Mouse (Mus musculus) C2C12 (cell line): Measurements from ENCODE around the gene Celf6. TPM values are rescaled to one million over a fixed set of nuclear protein-coding genes. Genes with fewer than 3 reads are reported as not detected.

Experiments used
- H3K27me3 ChIP-seq: one replicate; pipeline ENCODE4 v1.6.1; 2011; ENCODE audit not compliant: control insufficient read depth, insufficient read depth, insufficient read length
- H3K36me3 ChIP-seq: one replicate; pipeline ENCODE4 v1.6.1; 2011; ENCODE audit not compliant: control insufficient read depth, insufficient read depth
- H3K4me3 ChIP-seq: one replicate; pipeline ENCODE4 v1.5.1; 2011; ENCODE audit warnings: mild to moderate bottlenecking, control low read depth; ENCODE audit not compliant: poor library complexity, insufficient read depth, severe bottlenecking
- H3K79me2 ChIP-seq: one replicate; pipeline ENCODE4 v1.6.1; 2011; ENCODE audit not compliant: control insufficient read depth, insufficient read depth
- H3K79me3 ChIP-seq: one replicate; pipeline ENCODE4 v1.6.1; 2011; ENCODE audit warnings: low read depth, control low read depth
- H3ac ChIP-seq: one replicate; pipeline ENCODE3; 2011; ENCODE audit warnings: low read depth; ENCODE audit not compliant: control insufficient read depth, insufficient read length
- CEBPB ChIP-seq: IDR thresholded peaks from one replicate; pipeline ENCODE4 v1.6.1; 2011; ENCODE audit warnings: low read depth, mild to moderate bottlenecking, control low read depth, moderate library complexity
- CTCF ChIP-seq: IDR thresholded peaks from one replicate; pipeline ENCODE4 v1.5.1; 2011; ENCODE audit not compliant: control insufficient read depth, insufficient read depth, insufficient read length
- FOSL1 ChIP-seq: IDR thresholded peaks from one replicate; pipeline ENCODE4 v1.8.0; 2011; ENCODE audit warnings: mild to moderate bottlenecking, low read length; ENCODE audit not compliant: poor library complexity, insufficient read depth, severe bottlenecking
- MAX ChIP-seq: IDR thresholded peaks from one replicate; pipeline ENCODE4 v1.6.1; 2011; ENCODE audit warnings: mild to moderate bottlenecking, control low read depth
- MYOD1 ChIP-seq: IDR thresholded peaks from one replicate; pipeline ENCODE4 v1.6.1; 2011; ENCODE audit warnings: low read depth; ENCODE audit not compliant: control insufficient read depth, insufficient read length
- MYOG ChIP-seq: IDR thresholded peaks from one replicate; pipeline ENCODE4 v1.6.1; 2011; ENCODE audit not compliant: control insufficient read depth, insufficient read length; ENCODE audit errors: extremely low read depth
- USF1 ChIP-seq: IDR thresholded peaks from one replicate; pipeline ENCODE4 v1.6.1; 2011; ENCODE audit warnings: low read depth, mild to moderate bottlenecking, control low read depth, moderate library complexity
- polyA plus RNA-seq: library from polyadenylated mRNA; unstranded; fragments of >200 nt; fragmentation: generic; extraction: Trizol; gene quantifications from one replicate; pipeline ENCODE4 v1.2.1, GENCODE M21; 2012; ENCODE audit warnings: missing spikeins

Celf6 gene
- polyA plus RNA-seq, 1 experiment: 0.13 TPM

- Histone ChIP-seq H3K27me3 (peaks cover 6% of the 10 kb centered on the region), H3K79me3 (no peaks in the 10 kb centered on the region), H3ac (no peak overlapping the region), H3K36me3 (no peaks in the 10 kb centered on the region), H3K4me3 (no peak overlapping the region), H3K79me2 (no peaks in the 10 kb centered on the region)
- no peak for TF ChIP-seq MYOG
- TF ChIP-seq CTCF: no peak
- TF ChIP-seq CEBPB: no peak
- no peak for TF ChIP-seq MAX
- no peak for TF ChIP-seq USF1
- no peak for TF ChIP-seq FOSL1
- TF ChIP-seq MYOD1: no peak
These were observed 33.2 kb downstream of the Celf6 start for GRCm38 (mm10) chr9:59610950-59611349.

GRCm38 (mm10) chr9:59615797-59616196 is 38.1 kb downstream of the Celf6 start:
- TF ChIP-seq CEBPB (no peak), USF1 (no peak), CTCF (no peak), MYOD1 (no peak), MAX (no peak), FOSL1 (no peak), MYOG (no peak)
- Histone ChIP-seq H3K79me3 (peaks cover 9% of the 10 kb centered on the region), H3K4me3 (no peak overlapping the region), H3K79me2 (peaks cover 24% of the 10 kb centered on the region), H3ac (no peak overlapping the region), H3K36me3 (no peaks in the 10 kb centered on the region), H3K27me3 (no peaks in the 10 kb centered on the region)

- TF ChIP-seq MAX (no peak), CTCF (no peak), MYOD1 (no peak), FOSL1 (no peak), MYOG (no peak), USF1 (peak; percentile 92), CEBPB (no peak)
- no peaks in the 10 kb centered on the region for H3K27me3 ChIP-seq
- peak within 1 kb of the TSS; percentile 80 for H3K4me3 ChIP-seq
- H3K36me3 ChIP-seq: no peaks in the 10 kb centered on the region
- H3K79me2 ChIP-seq: peaks cover 24% of the 10 kb centered on the region
- peaks cover 9% of the 10 kb centered on the region for H3K79me3 ChIP-seq
- peak within 1 kb of the TSS; percentile 85 for H3ac ChIP-seq
These were observed 39.0 kb downstream of the Celf6 start, which contains the start of gene Parp6 for GRCm38 (mm10) chr9:59616622-59617306. TSS of gene Parp6 (plus strand) at chr9:59617284.

GRCm38 (mm10) chr9:59617307-59617973 is 39.7 kb downstream of the Celf6 start:
- TF ChIP-seq MYOG (no peak), MYOD1 (no peak), CTCF (no peak), MAX (no peak), FOSL1 (no peak)
- peak overlapping the region; percentile 80 for H3K4me3 ChIP-seq
- peak overlapping the region; percentile 85 for H3ac ChIP-seq
- no peaks in the 10 kb centered on the region for H3K27me3 ChIP-seq
- peaks cover 24% of the 10 kb centered on the region for H3K79me2 ChIP-seq
- peaks cover 9% of the 10 kb centered on the region for H3K79me3 ChIP-seq
- peaks cover 5% of the 10 kb centered on the region for H3K36me3 ChIP-seq

- H3ac ChIP-seq: no peak overlapping the region
- peaks cover 43% of the 10 kb centered on the region for H3K36me3 ChIP-seq
These were observed 60.7 kb downstream of the Celf6 start for GRCm38 (mm10) chr9:59638372-59638771.

More at GRCm38 (mm10) chr9:59638372-59638771, 60.7 kb downstream of the Celf6 start:
- H3K79me2 ChIP-seq: no peaks in the 10 kb centered on the region
- peaks cover 3% of the 10 kb centered on the region for H3K79me3 ChIP-seq
- TF ChIP-seq MYOD1 (no peak), MYOG (no peak), CTCF (no peak), FOSL1 (no peak), USF1 (no peak), CEBPB (no peak), MAX (no peak)
- H3K4me3 ChIP-seq: no peak overlapping the region
- H3K27me3 ChIP-seq: no peaks in the 10 kb centered on the region
